Mouse (Mus musculus) kidney, embryonic 15.5 days (tissue): ENCODE results near the gene Cox7b2. TPM values are rescaled to one million over a fixed set of nuclear protein-coding genes. Genes with fewer than 3 reads are reported as not detected.

Source experiments
- polyA plus RNA-seq: library from polyadenylated mRNA; unstranded; fragments of >200 nt; fragmentation: Nextera tagmentation; extraction: Ambion mirVana; gene quantifications from 2 replicates; pipeline ENCODE4 v1.2.1, GENCODE M21; 2015

Cox7b2 gene
- polyA plus RNA-seq, 1 experiment from 2014 or later: not detected

Other genes with a start within 250 kb of the Cox7b2 start
- gene Gabrb1, start 109.9 kb upstream of the Cox7b2 start, polyA plus RNA-seq: 0.15 and 0.49 TPM in 2 replicates
- 3.0 and 3.9 TPM in 2 replicates for gene Gabra4, start 110.1 kb upstream of the Cox7b2 start, polyA plus RNA-seq